Mouse (Mus musculus): ENCODE data around the gene Pax2. TPM values are rescaled to one million over a fixed set of nuclear protein-coding genes. Genes with fewer than 3 reads are reported as not detected.
A peak's percentile ranks its signal among the peaks of the same experiment; 100 is the strongest.

Pax2 gene
- total and polyA plus RNA-seq, 3 experiments: not detected

DNA sequence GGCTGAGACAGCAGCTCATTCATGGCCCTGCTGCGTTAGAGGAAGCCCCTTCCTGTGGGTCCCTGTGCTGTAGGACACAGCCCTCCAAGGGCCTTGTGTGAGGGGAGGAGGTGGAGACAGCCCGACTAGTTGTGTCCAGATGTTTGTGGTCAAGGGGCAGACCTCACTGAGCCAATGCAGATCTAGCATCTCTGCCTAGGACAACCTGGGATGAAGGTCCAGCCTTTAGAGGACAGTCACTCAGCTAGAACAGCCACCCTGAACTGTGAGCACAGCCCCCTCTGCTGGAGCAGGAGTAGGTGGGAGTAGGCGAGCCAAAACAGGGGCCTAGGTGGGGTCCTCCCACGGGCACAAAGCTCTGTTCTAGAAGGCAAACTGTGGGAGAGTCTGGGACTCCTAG, 70.0 kb downstream of the Pax2 start:
- no peak for DNase-seq (ENCODE audit: low read depth, low spot score)
- Histone ChIP-seq H3K9me3 (replicated peaks; ENCODE audit: insufficient read depth, low read length) (no peaks in the 10 kb centered on the region), H3K27me3 (ENCODE audit: control insufficient read depth in 1 of 2, insufficient read depth in 2 of 2, low read length in 2 of 2) (peaks cover 0 to 2% of the 10 kb centered on the region in 2 experiments; a peak in 2 of 4 replicates), H3K4me1 (ENCODE audit: control insufficient read depth in 1 of 2, insufficient read depth in 2 of 2, low read length in 2 of 2) (no peaks in the 10 kb centered on the region), H3K4me3 (ENCODE audit: control insufficient read depth in 1 of 2, insufficient read depth in 1 of 2, low read depth in 2 of 2, low read length in 2 of 2) (no peak overlapping the region), H3K36me3 (ENCODE audit: control insufficient read depth in 1 of 2, insufficient read depth in 2 of 2, low read length in 2 of 2) (no peaks in the 10 kb centered on the region), H3K9ac (ENCODE audit: control insufficient read depth, low read depth, low read length, poor library complexity, severe bottlenecking) (no peak overlapping the region), H3K27ac (ENCODE audit: control insufficient read depth, low read depth, low read length) (no peak overlapping the region), H3K79me2 (ENCODE audit: control insufficient read depth, insufficient read depth, low read length, poor library complexity) (no peaks in the 10 kb centered on the region)
- TF ChIP-seq TCF12 (IDR thresholded peaks at IDR 0.05; ENCODE audit: low read depth, low read length) (no peak), ELF1 (IDR thresholded peaks at IDR 0.05; ENCODE audit: low read depth, low read length) (no peak), ZMIZ1 (IDR thresholded peaks at IDR 0.05; ENCODE audit: low read depth, low read length) (no peak), TAL1 (IDR thresholded peaks at IDR 0.05; ENCODE audit: low read length) (no peak), CTCF (IDR thresholded peaks at IDR 0.05 in 2 of 3, conservative IDR thresholded peaks at IDR 0.05 in 1 of 3; ENCODE audit: control insufficient read depth in 1 of 3, insufficient read depth in 1 of 3, low read depth in 2 of 3, low read length in 3 of 3, poor library complexity in 1 of 3, severe bottlenecking in 1 of 3) (peak in 1 of 3 experiments; percentile 23; a peak in 1 of 6 replicates), MXI1 (IDR thresholded peaks at IDR 0.05; ENCODE audit: low read depth, low read length) (no peak)

DNA sequence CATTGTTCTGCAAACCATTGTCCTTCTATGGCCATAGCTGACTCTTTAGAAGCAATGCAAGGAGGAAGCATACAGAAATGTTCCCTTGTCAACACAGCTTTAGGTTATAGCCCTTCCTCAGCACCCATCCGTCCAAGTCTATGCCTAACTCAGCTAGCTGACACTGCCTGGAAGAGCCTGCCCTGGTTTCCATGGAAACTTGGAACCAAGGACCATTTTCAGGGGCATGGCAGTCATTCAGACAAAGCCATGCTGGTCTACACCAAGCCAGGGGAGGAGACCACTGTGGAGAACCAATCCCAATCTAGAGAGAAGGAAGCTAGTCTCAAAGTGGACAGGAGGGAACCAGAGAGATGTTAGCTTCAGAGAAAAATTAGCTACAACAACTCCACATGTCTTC, 77.5 kb downstream of the Pax2 start:
- DNase-seq (ENCODE audit: low read depth, low spot score): no peak
- no peak overlapping the region for H3K9ac ChIP-seq (ENCODE audit: control insufficient read depth, low read depth, low read length, poor library complexity, severe bottlenecking)
- no peaks in the 10 kb centered on the region; a peak in 1 of 4 replicates for H3K27me3 ChIP-seq (ENCODE audit: control insufficient read depth in 1 of 2, insufficient read depth in 2 of 2, low read length in 2 of 2)
- H3K4me1 ChIP-seq (ENCODE audit: control insufficient read depth in 1 of 2, insufficient read depth in 2 of 2, low read length in 2 of 2): no peaks in the 10 kb centered on the region
- H3K4me3 ChIP-seq (ENCODE audit: control insufficient read depth in 1 of 2, insufficient read depth in 1 of 2, low read depth in 2 of 2, low read length in 2 of 2): no peak overlapping the region
- TF ChIP-seq MEF2A (IDR thresholded peaks at IDR 0.05; ENCODE audit: extremely low read depth, insufficient replicate concordance, low read depth, low read length, poor library complexity, severe bottlenecking): no peak
- TF ChIP-seq ZMIZ1 (IDR thresholded peaks at IDR 0.05; ENCODE audit: low read depth, low read length): no peak
- no peak for TF ChIP-seq BHLHE40 (IDR thresholded peaks at IDR 0.05; ENCODE audit: borderline replicate concordance, low read depth, low read length)
- TF ChIP-seq SIN3A (IDR thresholded peaks at IDR 0.05; ENCODE audit: low read length): no peak
- no peak for TF ChIP-seq EP300 (IDR thresholded peaks at IDR 0.05; ENCODE audit: low read depth in 1 of 2, low read length in 2 of 2)
- no peak for TF ChIP-seq TCF12 (IDR thresholded peaks at IDR 0.05; ENCODE audit: low read depth, low read length)
- no peak for TF ChIP-seq GATA1 (IDR thresholded peaks at IDR 0.05; ENCODE audit: low read depth, low read length)
- TF ChIP-seq POLR2AphosphoS5 (IDR thresholded peaks at IDR 0.05; ENCODE audit: borderline replicate concordance, low read depth, low read length): no peak
- no peaks in the 10 kb centered on the region for H3K36me3 ChIP-seq (ENCODE audit: control insufficient read depth in 1 of 2, insufficient read depth in 2 of 2, low read length in 2 of 2)
- H3K79me2 ChIP-seq (ENCODE audit: control insufficient read depth, insufficient read depth, low read length, poor library complexity): no peaks in the 10 kb centered on the region
- H3K9me3 ChIP-seq (replicated peaks; ENCODE audit: insufficient read depth, low read length): no peaks in the 10 kb centered on the region
- no peak overlapping the region for H3K27ac ChIP-seq (ENCODE audit: control insufficient read depth, low read depth, low read length)

DNA sequence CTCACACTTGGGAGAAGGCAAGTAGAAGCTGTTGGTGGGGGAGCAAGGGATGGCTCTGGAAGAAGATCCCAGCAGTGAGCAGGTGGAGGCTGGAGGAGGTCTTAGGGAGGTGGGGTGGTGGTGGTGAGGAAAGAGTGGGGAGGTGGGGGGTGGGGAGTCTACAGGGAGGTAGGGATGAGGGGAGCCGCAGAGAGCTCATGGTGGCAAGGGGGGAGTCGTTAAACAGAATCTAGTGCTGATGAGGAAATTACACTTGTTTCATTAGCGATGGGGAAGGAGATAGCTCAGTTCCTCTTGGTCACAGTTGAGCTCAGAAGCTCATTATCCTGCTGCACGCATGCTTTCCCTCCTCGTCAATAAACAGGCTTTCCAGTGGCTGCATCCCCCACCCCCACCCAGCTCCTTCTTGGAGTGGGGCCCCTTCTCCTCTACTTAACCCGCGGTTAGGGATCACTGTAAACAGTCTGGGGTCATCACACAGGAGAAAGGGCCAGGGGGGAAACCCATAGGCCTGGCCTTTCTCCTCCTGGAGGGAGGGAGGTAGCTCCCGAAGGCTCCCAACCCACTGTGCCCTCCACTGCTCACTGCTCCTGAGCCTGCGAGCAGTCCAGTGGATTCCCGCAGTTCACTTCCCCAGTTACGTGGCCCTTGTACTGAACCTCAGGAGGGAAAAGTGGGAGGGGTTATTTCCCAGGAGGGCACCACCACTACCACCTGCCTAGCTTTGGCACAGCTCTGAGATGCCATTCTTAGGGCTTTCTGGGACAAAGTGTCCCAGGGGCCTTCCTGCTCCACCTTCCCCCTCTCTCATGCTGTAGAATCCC, 78.6 kb downstream of the Pax2 start:
- Histone ChIP-seq H3K9ac (ENCODE audit: control insufficient read depth, low read depth, low read length, poor library complexity, severe bottlenecking) (no peak overlapping the region), H3K9me3 (replicated peaks; ENCODE audit: insufficient read depth, low read length) (no peaks in the 10 kb centered on the region), H3K27me3 (ENCODE audit: control insufficient read depth in 1 of 2, insufficient read depth in 2 of 2, low read length in 2 of 2) (no peaks in the 10 kb centered on the region; a peak in 1 of 4 replicates), H3K4me3 (ENCODE audit: control insufficient read depth in 1 of 2, insufficient read depth in 1 of 2, low read depth in 2 of 2, low read length in 2 of 2) (no peak overlapping the region), H3K27ac (ENCODE audit: control insufficient read depth, low read depth, low read length) (no peak overlapping the region), H3K36me3 (ENCODE audit: control insufficient read depth in 1 of 2, insufficient read depth in 2 of 2, low read length in 2 of 2) (no peaks in the 10 kb centered on the region), H3K79me2 (ENCODE audit: control insufficient read depth, insufficient read depth, low read length, poor library complexity) (no peaks in the 10 kb centered on the region), H3K4me1 (ENCODE audit: control insufficient read depth in 1 of 2, insufficient read depth in 2 of 2, low read length in 2 of 2) (no peaks in the 10 kb centered on the region)
- TF ChIP-seq TAL1 (IDR thresholded peaks at IDR 0.05; ENCODE audit: low read length) (no peak), NRF1 (IDR thresholded peaks at IDR 0.05; ENCODE audit: insufficient read depth, low read depth, low read length, poor library complexity, severe bottlenecking) (no peak), POLR2AphosphoS2 (IDR thresholded peaks at IDR 0.05; ENCODE audit: low read length) (no peak), EP300 (IDR thresholded peaks at IDR 0.05; ENCODE audit: low read depth in 1 of 2, low read length in 2 of 2) (no peak), CHD2 (IDR thresholded peaks at IDR 0.05; ENCODE audit: low read length) (no peak), ETS1 (IDR thresholded peaks at IDR 0.05; ENCODE audit: low read depth, low read length) (no peak), E2F4 (IDR thresholded peaks at IDR 0.05; ENCODE audit: borderline replicate concordance, low read depth, low read length) (no peak), MYC (IDR thresholded peaks at IDR 0.05; ENCODE audit: low read depth, low read length) (no peak), ZNF384 (IDR thresholded peaks at IDR 0.05; ENCODE audit: low read depth, low read length) (no peak), MAFK (IDR thresholded peaks at IDR 0.05; ENCODE audit: borderline replicate concordance, low read depth, low read length) (no peak), JUND (IDR thresholded peaks at IDR 0.05; ENCODE audit: low read depth, low read length) (no peak), TCF12 (IDR thresholded peaks at IDR 0.05; ENCODE audit: low read depth, low read length) (no peak), MYB (IDR thresholded peaks at IDR 0.05; ENCODE audit: low read depth, low read length) (no peak), ZC3H11A (IDR thresholded peaks at IDR 0.05; ENCODE audit: low read depth, low read length) (no peak)
- no peak for DNase-seq (ENCODE audit: low read depth, low spot score)
